Mouse (Mus musculus): ENCODE results near the gene Hivep1.

GRCm38 (mm10) chr13:42102980-42103379 is 51.2 kb downstream of the Hivep1 start:
- no peak for TF ChIP-seq GATA1 (IDR thresholded peaks at IDR 0.05; ENCODE audit: borderline replicate concordance, low read length)
- no peak for TF ChIP-seq FLI1 (IDR thresholded peaks at IDR 0.05; ENCODE audit: low read length)

Measured in megakaryocyte, embryonic 14.5 days (primary cell).